Mouse (Mus musculus) MEL (cell line): ENCODE results near the gene Riok2. TPM values are rescaled to one million over a fixed set of nuclear protein-coding genes. Genes with fewer than 3 reads are reported as not detected.

Experiments used
- DNase-seq: peaks from one replicate; pipeline ENCODE4 v3.0.0; 2011; ENCODE audit warnings: low read depth, low spot score
- H3K27ac ChIP-seq: 2 replicates; pipeline ENCODE4 v1.5.1; 2012; ENCODE audit warnings: low read depth, mild to moderate bottlenecking, control low read depth, low read length, moderate library complexity; ENCODE audit not compliant: control insufficient read depth
- H3K27me3 ChIP-seq, 2 experiments: fragments of 150-350 bp in 1 of 2; sonication (generic) in 1 of 2; 2 replicates each; pipeline ENCODE4 v1.6.1; 2012; ENCODE audit warnings: low read length in 2 of 2, mild to moderate bottlenecking in 2 of 2, improper control_type of control experiment in 1 of 2, moderate library complexity in 1 of 2; ENCODE audit not compliant: insufficient read depth in 2 of 2, control insufficient read depth in 1 of 2
- H3K36me3 ChIP-seq, 2 experiments: 2 replicates each; pipeline ENCODE4 v1.6.1; 2012 to 2014; ENCODE audit warnings: low read length in 2 of 2, improper control_type of control experiment in 1 of 2, inconsistent platforms in 1 of 2, mild to moderate bottlenecking in 1 of 2; ENCODE audit not compliant: insufficient read depth in 2 of 2, control insufficient read depth in 1 of 2
- H3K4me1 ChIP-seq, 2 experiments: fragments of 150-350 bp in 1 of 2; sonication (generic) in 1 of 2; 2 replicates each; pipeline ENCODE4 v1.6.1; 2012; ENCODE audit warnings: low read length in 2 of 2, improper control_type of control experiment in 1 of 2, mild to moderate bottlenecking in 1 of 2; ENCODE audit not compliant: insufficient read depth in 2 of 2, control insufficient read depth in 1 of 2
- H3K4me3 ChIP-seq, 2 experiments: fragments of 150-350 bp in 1 of 2; sonication (generic) in 1 of 2; 2 replicates each; pipeline ENCODE4 v1.5.1; 2012; ENCODE audit warnings: low read depth in 2 of 2, low read length in 2 of 2, mild to moderate bottlenecking in 2 of 2, moderate library complexity in 2 of 2, control low read depth in 1 of 2, improper control_type of control experiment in 1 of 2; ENCODE audit not compliant: control insufficient read depth in 1 of 2, insufficient read depth in 1 of 2
- H3K79me2 ChIP-seq: 2 replicates; pipeline ENCODE4 v1.6.1; 2012; ENCODE audit warnings: mild to moderate bottlenecking, low read length, moderate library complexity; ENCODE audit not compliant: control insufficient read depth, poor library complexity, insufficient read depth
- H3K9ac ChIP-seq: 2 replicates; pipeline ENCODE4 v1.6.1; 2012; ENCODE audit warnings: low read depth, mild to moderate bottlenecking, control low read depth, low read length, moderate library complexity; ENCODE audit not compliant: control insufficient read depth, poor library complexity, severe bottlenecking
- H3K9me3 ChIP-seq: fragments of 150-350 bp; sonication (generic); replicated peaks from 2 replicates; pipeline ENCODE4 v1.6.1; 2012; ENCODE audit warnings: mild to moderate bottlenecking, low read length, improper control_type of control experiment, moderate library complexity; ENCODE audit not compliant: insufficient read depth
- BHLHE40 ChIP-seq: IDR thresholded peaks from 2 replicates; pipeline ENCODE4 v1.6.1; 2012; ENCODE audit warnings: low read depth, mild to moderate bottlenecking, inconsistent platforms, low read length, improper control_type of control experiment, borderline replicate concordance
- E2F4 ChIP-seq: IDR thresholded peaks from 2 replicates; pipeline ENCODE4 v1.6.1; 2011; ENCODE audit warnings: low read depth, low read length, improper control_type of control experiment, borderline replicate concordance
- ELF1 ChIP-seq: IDR thresholded peaks from 2 replicates; pipeline ENCODE4 v1.6.1; 2014; ENCODE audit warnings: low read depth, mild to moderate bottlenecking, inconsistent platforms, low read length, improper control_type of control experiment, moderate library complexity
- EP300 ChIP-seq, 2 experiments: IDR thresholded peaks; 2 replicates each; pipeline ENCODE4 v1.6.1; 2011; ENCODE audit warnings: improper control_type of control experiment in 2 of 2, low read length in 2 of 2, low read depth in 1 of 2, mild to moderate bottlenecking in 1 of 2
- ETS1 ChIP-seq: IDR thresholded peaks from 2 replicates; pipeline ENCODE4 v1.6.1; 2012; ENCODE audit warnings: low read depth, mild to moderate bottlenecking, inconsistent platforms, low read length, improper control_type of control experiment, moderate library complexity
- GATA1 ChIP-seq: IDR thresholded peaks from 2 replicates; pipeline ENCODE4 v1.6.1; 2011; ENCODE audit warnings: low read depth, low read length, improper control_type of control experiment
- HCFC1 ChIP-seq: IDR thresholded peaks from 2 replicates; pipeline ENCODE4 v1.6.1; 2012; ENCODE audit warnings: low read depth, mild to moderate bottlenecking, inconsistent platforms, low read length, improper control_type of control experiment, moderate library complexity
- JUND ChIP-seq: IDR thresholded peaks from 2 replicates; pipeline ENCODE4 v1.6.1; 2011; ENCODE audit warnings: low read depth, mild to moderate bottlenecking, improper control_type of control experiment, low read length
- KAT2A ChIP-seq: conservative IDR thresholded peaks from 2 replicates; pipeline ENCODE4 v1.6.1; 2012; ENCODE audit warnings: low read depth, low read length, improper control_type of control experiment, inconsistent platforms
- MAFK ChIP-seq: IDR thresholded peaks from 2 replicates; pipeline ENCODE4 v1.6.1; 2011; ENCODE audit warnings: low read depth, mild to moderate bottlenecking, low read length, improper control_type of control experiment, borderline replicate concordance
- MAZ ChIP-seq: IDR thresholded peaks from 2 replicates; pipeline ENCODE4 v1.6.1; 2012; ENCODE audit warnings: low read depth, mild to moderate bottlenecking, inconsistent platforms, low read length, improper control_type of control experiment
- MEF2A ChIP-seq: IDR thresholded peaks from 2 replicates; pipeline ENCODE4 v1.6.1; 2014; ENCODE audit warnings: low read depth, mild to moderate bottlenecking, inconsistent platforms, low read length, improper control_type of control experiment; ENCODE audit not compliant: poor library complexity, insufficient replicate concordance, severe bottlenecking; ENCODE audit errors: extremely low read depth
- MXI1 ChIP-seq: IDR thresholded peaks from 2 replicates; pipeline ENCODE4 v1.6.1; 2011; ENCODE audit warnings: mild to moderate bottlenecking, low read depth, low read length, improper control_type of control experiment
- MYC ChIP-seq: IDR thresholded peaks from 2 replicates; pipeline ENCODE4 v1.6.1; 2011; ENCODE audit warnings: low read depth, mild to moderate bottlenecking, low read length, improper control_type of control experiment, moderate library complexity
- NELFE ChIP-seq: IDR thresholded peaks from 2 replicates; pipeline ENCODE4 v1.6.1; 2011; ENCODE audit warnings: low read depth, low read length, improper control_type of control experiment
- NRF1 ChIP-seq: IDR thresholded peaks from 2 replicates; pipeline ENCODE4 v1.6.1; 2014; ENCODE audit warnings: low read depth, mild to moderate bottlenecking, inconsistent platforms, low read length, improper control_type of control experiment, moderate library complexity; ENCODE audit not compliant: poor library complexity, insufficient read depth, severe bottlenecking
- POLR2AphosphoS5 ChIP-seq: IDR thresholded peaks from 2 replicates; pipeline ENCODE4 v1.6.1; 2012; ENCODE audit warnings: low read depth, borderline replicate concordance, mild to moderate bottlenecking, inconsistent platforms, low read length, moderate library complexity, mixed read lengths
- RCOR1 ChIP-seq: IDR thresholded peaks from 2 replicates; pipeline ENCODE4 v1.6.1; 2012; ENCODE audit warnings: low read depth, mild to moderate bottlenecking, inconsistent platforms, low read length, improper control_type of control experiment
- SIN3A ChIP-seq: IDR thresholded peaks from 2 replicates; pipeline ENCODE4 v1.6.1; 2012; ENCODE audit warnings: low read length, improper control_type of control experiment, inconsistent platforms
- SMC3 ChIP-seq: IDR thresholded peaks from 2 replicates; pipeline ENCODE4 v1.6.1; 2011; ENCODE audit warnings: low read depth, low read length, improper control_type of control experiment
- TBP ChIP-seq: IDR thresholded peaks from 2 replicates; pipeline ENCODE4 v1.8.0; 2011; ENCODE audit warnings: low read depth, low read length, improper control_type of control experiment
- UBTF ChIP-seq: IDR thresholded peaks from 2 replicates; pipeline ENCODE4 v1.6.1; 2012; ENCODE audit warnings: low read depth, mild to moderate bottlenecking, inconsistent platforms, low read length, improper control_type of control experiment, moderate library complexity, borderline replicate concordance; ENCODE audit not compliant: insufficient read depth
- USF1 ChIP-seq: IDR thresholded peaks from 2 replicates; pipeline ENCODE4 v1.6.1; 2014; ENCODE audit warnings: low read depth, mild to moderate bottlenecking, inconsistent platforms, low read length, improper control_type of control experiment, moderate library complexity
- USF2 ChIP-seq, 2 experiments: IDR thresholded peaks; 2 replicates each; pipeline ENCODE4 v1.6.1; 2011 to 2012; ENCODE audit warnings: improper control_type of control experiment in 2 of 2, low read length in 2 of 2, borderline replicate concordance in 1 of 2, inconsistent platforms in 1 of 2, low read depth in 1 of 2, mild to moderate bottlenecking in 1 of 2; ENCODE audit not compliant: insufficient read depth in 1 of 2
- ZC3H11A ChIP-seq: IDR thresholded peaks from 2 replicates; pipeline ENCODE4 v1.6.1; 2012; ENCODE audit warnings: low read depth, mild to moderate bottlenecking, inconsistent platforms, low read length, improper control_type of control experiment
- ZKSCAN1 ChIP-seq: IDR thresholded peaks from 2 replicates; pipeline ENCODE4 v1.6.1; 2012; ENCODE audit warnings: low read depth, mild to moderate bottlenecking, inconsistent platforms, low read length, improper control_type of control experiment, moderate library complexity
- ZMIZ1 ChIP-seq: IDR thresholded peaks from 2 replicates; pipeline ENCODE4 v1.6.1; 2012; ENCODE audit warnings: low read depth, mild to moderate bottlenecking, inconsistent platforms, low read length, improper control_type of control experiment, moderate library complexity
- ZNF384 ChIP-seq: IDR thresholded peaks from 2 replicates; pipeline ENCODE4 v1.6.1; 2012; ENCODE audit warnings: low read depth, mild to moderate bottlenecking, inconsistent platforms, low read length, improper control_type of control experiment
- polyA plus RNA-seq, 2 experiments: library from polyadenylated mRNA; stranded (reverse) in 1 of 2; unstranded in 1 of 2; fragments of >175 nt in 1 of 2; fragments of >200 nt in 1 of 2; gene quantifications; 2 replicates each; pipeline versions ENCODE4 v1.2.1 to v1.2.4; 2012; ENCODE audit warnings: low replicate concordance in 2 of 2, low read depth in 1 of 2; ENCODE audit not compliant: insufficient read length in 2 of 2, insufficient read depth in 1 of 2, missing spikeins in 1 of 2
- total RNA-seq: library from RNA; depleted of rRNA; stranded (reverse); fragments of 300-350 nt; gene quantifications from 2 replicates; pipeline ENCODE4 v1.2.3, GENCODE M21; 2012

Riok2 gene
- total and polyA plus RNA-seq, 3 experiments, result 43.3 to 47.3 TPM; not detected in 1

DNA sequence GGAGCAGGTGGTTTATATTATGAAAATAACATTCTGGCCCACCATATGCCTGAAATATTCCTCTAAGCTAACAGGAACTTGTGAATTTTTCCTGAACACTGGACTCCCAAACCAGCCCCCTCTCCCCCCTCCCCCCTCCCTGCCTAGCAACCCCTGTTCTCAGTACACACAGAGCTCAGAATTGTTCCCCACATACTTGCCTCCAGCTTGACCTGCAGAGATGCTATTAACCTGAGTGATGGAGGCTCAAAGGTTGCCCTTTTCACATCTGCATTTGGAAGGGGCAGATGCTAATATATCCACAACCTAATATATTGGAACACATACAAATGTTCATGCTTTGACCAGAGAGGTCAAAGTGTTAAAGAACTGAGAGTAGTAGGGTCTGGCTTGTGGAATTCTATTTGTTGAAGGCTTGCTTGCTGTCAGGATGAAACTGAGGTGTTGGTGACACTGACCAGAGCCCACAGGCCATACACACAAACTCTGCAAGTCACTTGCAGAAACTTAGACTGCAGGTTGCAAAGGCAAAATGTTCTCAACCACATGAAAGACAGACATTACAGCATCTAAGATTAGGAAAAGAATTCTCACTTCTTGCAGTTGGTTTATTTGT is 64.6 kb downstream of the Riok2 start:
- TF ChIP-seq MAZ (no peak), MEF2A (no peak), ZKSCAN1 (no peak), ZNF384 (no peak), NELFE (no peak), E2F4 (no peak), ETS1 (no peak), SMC3 (no peak), ELF1 (no peak), JUND (no peak), USF1 (no peak), GATA1 (no peak), SIN3A (no peak), EP300 (IDR thresholded peaks at IDR 0.05; ENCODE audit: low read depth in 1 of 2, low read length in 2 of 2) (no peak), MAFK (no peak), HCFC1 (no peak)
- TF ChIP-seq, all 39 proteins: peak for 0
- Histone ChIP-seq H3K9me3 (no peaks in the 10 kb centered on the region), H3K36me3 (no peaks in the 10 kb centered on the region), H3K79me2 (no peaks in the 10 kb centered on the region), H3K27me3 (no peaks in the 10 kb centered on the region), H3K27ac (no peak overlapping the region), H3K4me1 (no peaks in the 10 kb centered on the region), H3K9ac (no peak overlapping the region), H3K4me3 (no peak overlapping the region)
- no peak for DNase-seq

DNA sequence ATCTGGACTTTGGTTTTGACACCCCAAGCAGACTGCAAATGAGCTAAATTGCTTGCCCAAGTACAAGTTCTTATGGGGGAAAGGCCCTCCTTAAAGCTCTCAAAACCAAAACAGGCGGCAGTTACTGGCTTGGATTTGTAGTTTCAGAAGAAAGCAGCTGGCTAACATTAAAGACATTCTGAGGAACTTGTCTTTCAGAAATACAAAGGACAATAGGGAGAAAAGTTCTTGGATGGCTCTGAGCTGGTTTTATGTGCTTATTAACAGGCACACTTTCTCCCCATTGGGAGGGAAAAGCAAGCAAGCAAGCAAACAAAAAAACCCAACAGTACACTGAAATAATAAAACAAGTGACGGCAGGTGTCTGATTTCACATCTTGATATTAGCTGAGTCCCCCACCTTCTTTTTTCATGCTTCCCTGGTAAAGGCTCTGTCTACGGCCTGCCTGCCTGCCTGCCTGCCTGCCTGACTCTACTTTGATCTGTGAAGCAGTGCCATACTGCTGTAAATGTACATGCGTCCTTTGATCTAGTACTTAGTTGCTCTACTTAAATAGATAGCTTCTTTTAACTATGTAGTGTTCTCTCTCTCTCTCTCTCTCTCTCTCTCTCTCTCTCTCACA is 67.9 kb downstream of the Riok2 start:
- H3K4me1 ChIP-seq, result peaks cover 0 to 2% of the 10 kb centered on the region in 2 experiments; a peak in 1 of 4 replicates
- no peak for TF ChIP-seq E2F4
- TF ChIP-seq JUND, result no peak
- no peak for TF ChIP-seq ZMIZ1
- TF ChIP-seq ZNF384, result no peak
- no peak for TF ChIP-seq TBP
- no peak for TF ChIP-seq KAT2A
- no peak for TF ChIP-seq MYC
- TF ChIP-seq NRF1, result no peak
- no peak for TF ChIP-seq EP300 (IDR thresholded peaks at IDR 0.05; ENCODE audit: low read depth in 1 of 2, low read length in 2 of 2)
- TF ChIP-seq SIN3A, result no peak
- TF ChIP-seq SMC3, result no peak
- TF ChIP-seq BHLHE40, result no peak
- no peak for TF ChIP-seq MXI1
- no peak for TF ChIP-seq ZC3H11A
- no peak for TF ChIP-seq RCOR1
- no peak for TF ChIP-seq MAFK
- TF ChIP-seq USF2 (IDR thresholded peaks at IDR 0.05; ENCODE audit: borderline replicate concordance in 1 of 2, insufficient read depth in 1 of 2, low read depth in 1 of 2, low read length in 2 of 2), result no peak
- no peak for TF ChIP-seq UBTF
- TF ChIP-seq POLR2AphosphoS5, result no peak
- TF ChIP-seq USF1, result no peak
- no peaks in the 10 kb centered on the region for H3K9me3 ChIP-seq
- DNase-seq, result no peak
- H3K4me3 ChIP-seq, result no peak overlapping the region
- no peak overlapping the region for H3K27ac ChIP-seq
- H3K36me3 ChIP-seq, result no peaks in the 10 kb centered on the region; a peak in 1 of 4 replicates
- H3K79me2 ChIP-seq, result no peaks in the 10 kb centered on the region
- H3K27me3 ChIP-seq, result no peaks in the 10 kb centered on the region
- H3K9ac ChIP-seq, result no peak overlapping the region
